Mouse (Mus musculus): ENCODE measurements around the gene Tjp1. TPM values are rescaled to one million over a fixed set of nuclear protein-coding genes. Genes with fewer than 3 reads are reported as not detected.

Gene Tjp1
- polyA plus RNA-seq, 1 experiment from 2014 or later: 21.1 TPM

DNA sequence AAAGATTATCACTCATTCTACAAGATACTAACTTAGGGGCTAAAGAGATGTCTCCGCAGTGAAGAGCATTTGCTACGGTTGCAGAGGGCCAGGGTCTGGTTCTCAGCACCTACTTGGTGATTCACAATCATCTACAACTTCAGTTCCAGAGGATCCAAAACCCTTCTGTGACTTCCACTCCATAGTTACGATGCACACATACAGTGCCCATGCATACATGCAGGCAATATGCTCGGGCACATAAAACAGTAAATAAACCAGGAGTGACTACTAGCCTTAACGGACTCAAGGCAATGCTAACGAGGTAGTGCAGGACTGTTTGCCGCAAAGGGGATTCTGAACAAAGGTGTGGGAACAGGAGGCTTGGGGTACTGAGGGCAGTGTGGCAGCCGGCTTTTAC is 7.0 kb downstream of the Tjp1 start:
- Histone ChIP-seq H3K4me2 (ENCODE audit: low read depth, low read length) (no peak overlapping the region), H3K36me3 (ENCODE audit: control insufficient read depth, insufficient read depth, low read length) (no peaks in the 10 kb centered on the region), H3K4me1 (ENCODE audit: control insufficient read depth, insufficient read depth, low read length) (0 out of 2 replicates have a peak, but pooled peaks cover 5% of the 10 kb centered on the region), H3K27ac (ENCODE audit: low read length) (no peak overlapping the region), H3K27me3 (ENCODE audit: control insufficient read depth, insufficient read depth, low read length) (no peaks in the 10 kb centered on the region), H3K9ac (ENCODE audit: low read length) (no peak overlapping the region), H3K4me3 (replicated peaks; ENCODE audit: low read length) (no peak overlapping the region), H3K9me3 (replicated peaks; ENCODE audit: control insufficient read depth, low read length) (no peaks in the 10 kb centered on the region)
- WGBS: 92% methylated on average over 8 of the region's 8 CpGs
- no peak for ATAC-seq (ENCODE audit: insufficient read depth, low FRiP score)

DNA sequence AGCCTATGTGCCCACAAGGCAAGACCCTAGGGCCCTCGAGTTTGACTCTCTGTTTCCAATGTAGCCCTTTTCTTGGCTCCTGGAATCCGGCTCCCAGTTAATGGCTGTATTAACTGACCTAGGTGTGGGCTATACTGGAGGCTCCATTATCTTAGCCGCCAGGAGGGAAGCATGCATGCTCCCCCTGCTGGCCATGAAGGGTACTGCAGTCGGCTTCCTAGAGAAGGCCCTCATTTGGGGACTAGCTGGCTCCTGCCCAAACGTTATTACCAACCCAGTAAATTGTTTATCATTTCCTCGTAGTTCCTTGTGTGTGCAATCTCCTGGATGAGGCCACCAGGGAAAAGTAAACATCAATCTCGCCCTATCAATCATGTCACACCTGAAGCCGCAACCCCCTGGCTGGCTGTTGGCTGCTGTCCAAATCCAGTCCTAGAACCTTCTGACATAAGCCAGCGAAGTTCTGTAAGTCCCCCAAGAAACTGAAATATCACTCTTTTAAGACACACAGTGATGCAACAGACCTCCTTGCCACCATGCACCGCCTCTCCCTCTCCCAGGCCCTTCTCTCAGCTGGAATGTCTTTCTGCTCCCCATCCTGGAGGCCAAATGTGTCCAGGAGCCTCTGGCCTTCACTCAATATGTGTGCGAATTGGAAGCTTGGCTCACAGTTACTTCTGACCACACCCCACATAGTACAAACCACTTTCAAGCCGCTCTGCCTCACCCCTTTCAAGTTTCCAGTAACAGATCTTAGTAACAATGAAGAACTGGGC is 7.6 kb downstream of the Tjp1 start:
- peak; percentile 86 for ATAC-seq (ENCODE audit: insufficient read depth, low FRiP score)
- Histone ChIP-seq H3K4me2 (ENCODE audit: low read depth, low read length) (no peak overlapping the region), H3K36me3 (ENCODE audit: control insufficient read depth, insufficient read depth, low read length) (no peaks in the 10 kb centered on the region), H3K4me1 (ENCODE audit: control insufficient read depth, insufficient read depth, low read length) (0 out of 2 replicates have a peak, but pooled peaks cover 5% of the 10 kb centered on the region), H3K27me3 (ENCODE audit: control insufficient read depth, insufficient read depth, low read length) (no peaks in the 10 kb centered on the region), H3K9ac (ENCODE audit: low read length) (no peak overlapping the region), H3K9me3 (replicated peaks; ENCODE audit: control insufficient read depth, low read length) (no peaks in the 10 kb centered on the region), H3K27ac (ENCODE audit: low read length) (no peak overlapping the region), H3K4me3 (replicated peaks; ENCODE audit: low read length) (no peak overlapping the region)
- WGBS: 21% methylated on average over 12 of the region's 12 CpGs

DNA sequence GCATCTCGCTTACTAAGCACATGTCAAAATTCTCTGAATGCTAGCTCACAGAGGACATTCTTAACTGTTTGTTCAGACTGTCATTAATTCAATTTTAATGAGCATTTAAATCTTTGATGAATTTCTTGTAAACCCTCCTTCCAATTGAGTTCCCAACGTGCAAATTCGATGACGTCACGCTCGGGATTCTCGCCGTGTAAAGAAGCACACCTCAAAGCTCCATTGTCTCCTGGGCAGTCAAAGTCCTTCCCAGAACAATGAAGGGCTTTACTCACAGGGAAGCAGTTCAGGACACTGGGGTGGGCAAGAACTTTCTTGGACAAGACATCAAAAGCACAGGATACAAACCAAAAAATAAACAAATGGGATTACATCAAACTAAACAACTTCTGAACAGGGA is 10.7 kb downstream of the Tjp1 start:
- H3K4me2 ChIP-seq (ENCODE audit: low read depth, low read length): no peak overlapping the region
- H3K27ac ChIP-seq (ENCODE audit: low read length): no peak overlapping the region
- no peak for ATAC-seq (ENCODE audit: insufficient read depth, low FRiP score)
- no peaks in the 10 kb centered on the region for H3K9me3 ChIP-seq (replicated peaks; ENCODE audit: control insufficient read depth, low read length)
- no peak overlapping the region for H3K4me3 ChIP-seq (replicated peaks; ENCODE audit: low read length)
- H3K4me1 ChIP-seq (ENCODE audit: control insufficient read depth, insufficient read depth, low read length): 0 out of 2 replicates have a peak, but pooled peaks cover 5% of the 10 kb centered on the region
- H3K36me3 ChIP-seq (ENCODE audit: control insufficient read depth, insufficient read depth, low read length): no peaks in the 10 kb centered on the region
- 57% methylated on average over 8 of the region's 8 CpGs for WGBS
- H3K27me3 ChIP-seq (ENCODE audit: control insufficient read depth, insufficient read depth, low read length): no peaks in the 10 kb centered on the region
- no peak overlapping the region for H3K9ac ChIP-seq (ENCODE audit: low read length)

DNA sequence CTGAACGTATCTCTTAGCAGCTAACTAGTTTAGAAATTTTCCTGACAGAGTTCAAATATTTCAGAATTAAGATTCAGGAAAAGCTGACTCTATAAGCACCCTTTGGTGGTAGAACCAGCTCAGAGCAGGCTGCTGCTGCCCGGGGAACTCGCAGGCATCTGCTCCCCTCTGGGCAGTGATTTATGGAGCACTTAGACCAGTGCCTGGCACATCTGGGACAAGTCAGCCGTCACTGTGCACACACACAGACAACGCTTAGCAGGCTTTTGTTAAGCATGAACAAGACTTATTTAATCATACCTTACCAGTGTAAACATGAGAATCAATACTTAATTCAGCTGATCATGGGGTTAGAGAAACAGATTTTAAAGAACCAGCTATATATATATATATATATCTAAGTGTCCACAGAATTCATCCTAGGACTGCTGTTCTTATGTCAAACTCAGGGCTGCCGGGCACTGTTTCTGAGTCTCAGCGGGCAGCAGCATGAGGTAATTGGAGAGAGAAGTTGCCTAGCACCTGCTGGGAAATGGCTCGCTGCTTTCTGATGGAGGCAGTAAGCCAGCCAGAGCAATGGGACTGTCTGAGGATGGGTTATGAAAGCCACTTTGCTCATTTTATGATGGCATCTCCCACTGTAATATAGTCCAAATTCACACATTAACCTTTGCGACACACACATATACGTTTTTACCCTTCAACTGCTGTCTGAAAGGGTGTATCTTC is 14.0 kb downstream of the Tjp1 start:
- WGBS: 33% methylated on average over 10 of the region's 10 CpGs

DNA sequence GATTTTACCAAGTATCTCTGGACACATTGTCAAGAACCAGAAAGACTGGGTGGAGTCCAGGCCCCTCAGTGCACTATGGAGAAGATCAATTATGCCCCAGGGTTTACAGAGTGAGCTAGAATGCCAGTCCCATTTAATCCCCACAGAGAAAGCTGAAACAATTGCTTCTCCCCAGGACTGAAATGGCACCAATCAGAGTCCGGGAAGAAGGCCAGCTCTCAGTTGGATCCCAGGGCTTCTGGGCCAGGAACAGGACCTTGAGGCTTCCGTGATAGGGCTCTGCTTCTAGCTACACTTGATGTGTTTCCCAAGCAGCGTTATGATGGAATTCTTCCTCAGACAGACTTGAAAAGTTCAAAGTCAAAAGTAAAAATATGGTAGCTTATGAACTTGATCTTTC is 18.2 kb downstream of the Tjp1 start:
- ATAC-seq (ENCODE audit: insufficient read depth, low FRiP score): no peak
- Histone ChIP-seq H3K4me1 (ENCODE audit: control insufficient read depth, insufficient read depth, low read length) (no peaks in the 10 kb centered on the region), H3K9ac (ENCODE audit: low read length) (no peak overlapping the region), H3K9me3 (replicated peaks; ENCODE audit: control insufficient read depth, low read length) (no peaks in the 10 kb centered on the region), H3K4me3 (replicated peaks; ENCODE audit: low read length) (no peak overlapping the region), H3K36me3 (ENCODE audit: control insufficient read depth, insufficient read depth, low read length) (no peaks in the 10 kb centered on the region), H3K27ac (ENCODE audit: low read length) (no peak overlapping the region), H3K27me3 (ENCODE audit: control insufficient read depth, insufficient read depth, low read length) (no peaks in the 10 kb centered on the region), H3K4me2 (ENCODE audit: low read depth, low read length) (no peak overlapping the region)
- WGBS: 76% methylated on average over 3 of the region's 3 CpGs

More for the DNA sequence above, 14.0 kb downstream of the Tjp1 start:
- no peak overlapping the region for H3K9ac ChIP-seq (ENCODE audit: low read length)
- no peaks in the 10 kb centered on the region for H3K4me1 ChIP-seq (ENCODE audit: control insufficient read depth, insufficient read depth, low read length)
- H3K36me3 ChIP-seq (ENCODE audit: control insufficient read depth, insufficient read depth, low read length): no peaks in the 10 kb centered on the region
- no peaks in the 10 kb centered on the region for H3K9me3 ChIP-seq (replicated peaks; ENCODE audit: control insufficient read depth, low read length)
- H3K27me3 ChIP-seq (ENCODE audit: control insufficient read depth, insufficient read depth, low read length): no peaks in the 10 kb centered on the region
- no peak overlapping the region for H3K27ac ChIP-seq (ENCODE audit: low read length)
- H3K4me3 ChIP-seq (replicated peaks; ENCODE audit: low read length): no peak overlapping the region
- ATAC-seq (ENCODE audit: insufficient read depth, low FRiP score): no peak
- no peak overlapping the region for H3K4me2 ChIP-seq (ENCODE audit: low read depth, low read length)

DNA sequence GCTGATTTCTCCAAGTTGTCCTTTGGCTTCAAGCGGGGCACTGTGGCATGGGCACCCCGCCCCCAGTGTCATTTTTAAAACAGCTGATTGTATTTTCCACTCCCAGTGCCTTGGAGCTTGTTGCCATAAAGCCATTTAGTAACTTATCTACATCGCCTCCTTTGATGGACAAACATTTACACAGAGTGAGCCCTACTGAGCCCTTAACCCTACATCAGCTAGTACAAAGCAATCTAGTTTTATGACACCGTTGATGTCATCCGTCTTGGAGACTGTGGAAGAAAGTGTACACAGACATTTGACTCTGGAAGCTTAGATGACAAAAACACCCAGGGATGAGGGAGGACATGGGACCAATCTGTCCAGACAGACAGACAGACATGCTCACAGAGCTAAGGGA is 20.2 kb downstream of the Tjp1 start:
- Histone ChIP-seq H3K36me3 (ENCODE audit: control insufficient read depth, insufficient read depth, low read length) (no peaks in the 10 kb centered on the region), H3K27me3 (ENCODE audit: control insufficient read depth, insufficient read depth, low read length) (no peaks in the 10 kb centered on the region), H3K9me3 (replicated peaks; ENCODE audit: control insufficient read depth, low read length) (no peaks in the 10 kb centered on the region), H3K27ac (ENCODE audit: low read length) (no peak overlapping the region), H3K4me2 (ENCODE audit: low read depth, low read length) (no peak overlapping the region), H3K4me1 (ENCODE audit: control insufficient read depth, insufficient read depth, low read length) (no peaks in the 10 kb centered on the region), H3K4me3 (replicated peaks; ENCODE audit: low read length) (no peak overlapping the region), H3K9ac (ENCODE audit: low read length) (no peak overlapping the region)
- WGBS: 57% methylated on average over 5 of the region's 5 CpGs
- peak; percentile 33; the same call in 1 of the 2 replicates for ATAC-seq (ENCODE audit: insufficient read depth, low FRiP score)

DNA sequence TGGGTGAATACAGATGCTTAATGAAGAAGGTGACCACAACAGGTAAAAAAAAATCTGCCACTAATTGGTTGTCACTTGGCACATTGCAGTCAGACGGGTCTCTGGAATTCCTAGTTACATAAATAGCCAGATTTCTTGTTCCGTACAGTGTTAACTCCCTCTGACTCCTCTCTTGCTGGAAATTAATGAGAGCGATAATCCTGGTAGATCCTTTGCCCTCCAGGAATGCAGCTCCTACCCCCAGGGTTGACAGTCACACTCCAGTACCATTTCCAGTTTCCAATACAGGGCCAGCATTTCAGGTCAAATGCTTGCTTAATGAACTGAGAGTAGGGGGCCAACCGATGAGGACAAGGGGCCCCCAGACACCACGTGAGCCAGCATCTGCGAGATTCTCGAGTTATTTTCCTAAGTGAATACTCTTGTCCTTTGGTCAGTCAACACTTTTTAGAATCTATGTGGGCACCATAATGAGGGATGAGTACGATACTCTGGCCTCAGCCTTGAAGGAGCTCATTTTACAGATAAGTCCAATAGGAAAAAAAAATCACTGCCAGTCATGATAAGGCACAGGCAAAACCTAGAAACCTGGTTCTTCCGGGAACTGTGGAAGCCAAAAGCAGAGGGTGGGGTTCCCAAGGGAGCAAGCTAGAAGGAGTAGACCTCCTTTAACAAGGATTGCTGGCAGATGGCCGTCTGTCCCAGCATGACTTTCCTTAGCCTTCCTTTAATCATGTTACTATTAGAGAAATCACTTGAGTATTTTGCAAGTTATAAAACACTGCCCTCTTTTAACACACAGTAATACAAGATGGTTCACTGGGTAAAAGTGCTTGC is 24.9 kb downstream of the Tjp1 start:
- Histone ChIP-seq H3K4me1 (ENCODE audit: control insufficient read depth, insufficient read depth, low read length) (no peaks in the 10 kb centered on the region), H3K4me3 (replicated peaks; ENCODE audit: low read length) (no peak overlapping the region), H3K36me3 (ENCODE audit: control insufficient read depth, insufficient read depth, low read length) (no peaks in the 10 kb centered on the region), H3K9ac (ENCODE audit: low read length) (no peak overlapping the region), H3K27ac (ENCODE audit: low read length) (no peak overlapping the region), H3K9me3 (replicated peaks; ENCODE audit: control insufficient read depth, low read length) (no peaks in the 10 kb centered on the region), H3K27me3 (ENCODE audit: control insufficient read depth, insufficient read depth, low read length) (no peaks in the 10 kb centered on the region), H3K4me2 (ENCODE audit: low read depth, low read length) (no peak overlapping the region)
- 69% methylated on average over 10 of the region's 10 CpGs for WGBS
- ATAC-seq (ENCODE audit: insufficient read depth, low FRiP score): no peak

DNA sequence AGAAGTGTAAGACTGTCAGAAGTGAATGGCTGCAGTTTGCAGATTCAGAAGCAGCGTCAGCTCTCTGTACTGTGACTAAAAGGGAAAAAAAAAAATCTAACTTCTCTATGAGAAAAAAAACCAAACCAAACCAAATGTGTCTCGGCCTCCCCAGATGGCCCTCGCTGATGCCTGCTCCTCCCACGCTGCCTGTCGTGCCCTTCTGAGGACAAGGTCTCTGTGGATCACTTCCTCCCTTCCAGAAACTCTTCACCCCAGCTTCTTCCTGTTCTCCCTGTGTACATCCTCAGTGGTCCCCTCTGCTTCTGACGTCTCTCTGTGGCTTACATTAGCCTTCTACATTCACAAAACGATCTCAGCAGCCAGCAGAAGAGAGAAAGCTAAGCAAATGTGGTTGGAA is 26.8 kb downstream of the Tjp1 start:
- no peaks in the 10 kb centered on the region for H3K9me3 ChIP-seq (replicated peaks; ENCODE audit: control insufficient read depth, low read length)
- ATAC-seq (ENCODE audit: insufficient read depth, low FRiP score): no peak
- no peaks in the 10 kb centered on the region for H3K4me1 ChIP-seq (ENCODE audit: control insufficient read depth, insufficient read depth, low read length)
- H3K27ac ChIP-seq (ENCODE audit: low read length): no peak overlapping the region
- H3K36me3 ChIP-seq (ENCODE audit: control insufficient read depth, insufficient read depth, low read length): no peaks in the 10 kb centered on the region
- no peaks in the 10 kb centered on the region for H3K27me3 ChIP-seq (ENCODE audit: control insufficient read depth, insufficient read depth, low read length)
- WGBS: 57% methylated on average over 7 of the region's 7 CpGs
- H3K4me2 ChIP-seq (ENCODE audit: low read depth, low read length): no peak overlapping the region
- no peak overlapping the region for H3K4me3 ChIP-seq (replicated peaks; ENCODE audit: low read length)
- no peak overlapping the region for H3K9ac ChIP-seq (ENCODE audit: low read length)
